Mouse (Mus musculus) testis, adult 2 months (tissue): Measurements from ENCODE around the gene Galnt9. TPM values are rescaled to one million over a fixed set of nuclear protein-coding genes. Genes with fewer than 3 reads are reported as not detected.

ENCODE experiments used
- H3K27ac ChIP-seq: fragments of 200-500 bp; 2 replicates; pipeline ENCODE4 v1.5.1; 2012; ENCODE audit warnings: low read depth, low read length; ENCODE audit not compliant: control insufficient read depth, insufficient read depth
- H3K27me3 ChIP-seq: fragments of 200-500 bp; 2 replicates; pipeline ENCODE4 v1.6.1; 2012; ENCODE audit warnings: mild to moderate bottlenecking, low read length, moderate library complexity; ENCODE audit not compliant: control insufficient read depth, insufficient read depth
- H3K36me3 ChIP-seq: fragments of 200-500 bp; 2 replicates; pipeline ENCODE4 v1.6.1; 2012; ENCODE audit warnings: mild to moderate bottlenecking, low read length; ENCODE audit not compliant: control insufficient read depth, insufficient read depth
- H3K4me1 ChIP-seq: fragments of 200-500 bp; 2 replicates; pipeline ENCODE4 v1.6.1; 2012; ENCODE audit warnings: low read length; ENCODE audit not compliant: control insufficient read depth, insufficient read depth
- H3K4me3 ChIP-seq: fragments of 200-500 bp; 2 replicates; pipeline ENCODE4 v1.5.1; 2012; ENCODE audit warnings: low read depth, mild to moderate bottlenecking, low read length, moderate library complexity, mixed read lengths; ENCODE audit not compliant: control insufficient read depth
- CTCF ChIP-seq: fragments of 200-500 bp; IDR thresholded peaks from 2 replicates; pipeline ENCODE4 v1.5.1; 2012; ENCODE audit warnings: low read depth, mild to moderate bottlenecking, inconsistent platforms, low read length, moderate library complexity; ENCODE audit not compliant: control insufficient read depth, insufficient read depth, insufficient replicate concordance
- POLR2A ChIP-seq: fragments of 200-500 bp; IDR thresholded peaks from 2 replicates; pipeline ENCODE4 v1.6.1; 2012; ENCODE audit warnings: low read depth, mild to moderate bottlenecking, inconsistent platforms, low read length, moderate library complexity; ENCODE audit not compliant: control insufficient read depth
- polyA plus RNA-seq: library from polyadenylated mRNA; depleted of rRNA; stranded (reverse); fragments of >200 nt; gene quantifications from 2 replicates; pipeline ENCODE4 v1.2.3, GENCODE M21; 2012

Galnt9 gene
- polyA plus RNA-seq, 1 experiment, result 0.69 TPM

DNA sequence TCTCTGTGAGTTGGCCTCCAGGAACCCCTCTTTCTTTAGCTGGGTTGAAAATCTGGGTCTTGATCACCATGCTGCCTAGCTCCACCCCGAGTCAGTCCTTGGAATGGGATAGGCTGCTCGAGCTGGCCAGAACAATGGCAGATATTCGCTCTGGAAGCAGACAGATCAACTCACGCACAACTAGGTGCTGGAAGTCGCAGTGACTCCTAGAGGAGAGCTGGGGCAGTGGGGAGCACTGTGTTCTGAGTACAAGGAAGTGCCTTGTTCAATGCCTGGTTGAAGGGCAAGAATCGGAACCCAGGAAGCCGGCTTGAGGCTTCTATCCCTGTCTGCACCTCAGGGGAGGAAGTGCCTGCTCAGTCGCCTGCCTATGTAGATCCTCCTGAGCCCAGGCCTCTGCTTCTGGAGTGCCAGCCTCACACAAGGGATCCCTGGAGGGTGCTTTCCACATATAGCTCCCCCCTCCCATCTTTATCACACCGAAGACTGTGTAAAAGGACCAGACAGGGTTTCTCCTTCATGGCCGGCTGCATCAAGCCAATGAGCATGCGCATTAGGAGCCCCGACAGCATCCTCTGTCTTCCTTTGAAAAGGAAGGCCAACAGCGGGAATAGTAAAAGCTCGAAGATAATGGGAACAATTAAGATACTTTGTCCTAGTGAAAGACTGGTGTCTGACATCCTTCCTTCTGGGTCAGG is 25.9 kb upstream of the Galnt9 start:
- H3K4me1 ChIP-seq, result peaks cover 5% of the 10 kb centered on the region
- H3K27me3 ChIP-seq, result no peaks in the 10 kb centered on the region
- H3K27ac ChIP-seq, result no peak overlapping the region
- 0 out of 2 replicates have a peak overlapping the region, but pooled peaks have one; percentile 19 for H3K4me3 ChIP-seq
- no peaks in the 10 kb centered on the region for H3K36me3 ChIP-seq
- TF ChIP-seq POLR2A (no peak), CTCF (no peak)

DNA sequence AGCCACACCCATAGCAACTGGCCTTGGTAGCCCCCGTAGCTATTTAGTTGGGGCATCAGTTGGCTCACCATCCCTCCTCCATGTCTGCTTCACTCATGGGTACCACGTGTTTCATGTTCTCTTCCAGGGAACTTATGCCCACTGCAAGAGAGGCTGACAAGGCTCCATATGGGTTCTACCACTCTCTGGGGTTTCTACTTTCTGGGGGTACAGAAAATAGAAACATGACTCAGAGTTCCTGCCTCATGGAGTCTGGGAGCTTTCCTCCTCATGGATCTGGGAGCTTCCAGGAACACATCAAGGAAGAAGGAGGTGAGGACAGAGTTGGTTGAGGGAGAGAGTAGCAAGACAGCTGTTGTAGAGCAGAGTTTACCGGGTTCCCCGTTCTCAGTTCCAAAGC is 23.2 kb upstream of the Galnt9 start:
- no peaks in the 10 kb centered on the region for H3K36me3 ChIP-seq
- H3K4me3 ChIP-seq, result no peak overlapping the region
- no peak overlapping the region for H3K27ac ChIP-seq
- peaks cover 5% of the 10 kb centered on the region for H3K4me1 ChIP-seq
- no peak for TF ChIP-seq POLR2A
- TF ChIP-seq CTCF, result no peak
- no peaks in the 10 kb centered on the region for H3K27me3 ChIP-seq

DNA sequence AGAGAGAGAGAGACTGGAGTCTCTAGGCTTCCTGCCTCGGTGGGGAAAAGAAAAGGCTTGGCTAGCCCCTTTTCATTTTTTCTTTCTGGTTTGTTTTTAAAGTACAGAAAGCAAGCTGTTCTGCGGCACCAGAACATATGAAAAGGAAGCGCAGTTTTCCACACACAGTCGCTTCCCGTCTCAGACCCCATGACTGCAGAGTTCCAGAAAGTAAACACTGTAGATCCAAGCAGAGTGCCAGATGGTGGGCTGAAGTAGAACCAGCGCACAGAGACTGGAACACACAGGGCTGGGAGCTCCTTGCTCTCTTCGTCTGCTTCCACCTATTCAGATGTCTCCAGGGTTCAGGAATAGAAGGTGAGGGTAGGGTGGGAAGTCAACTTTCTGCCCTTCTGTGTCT is 22.3 kb upstream of the Galnt9 start:
- no peaks in the 10 kb centered on the region for H3K36me3 ChIP-seq
- H3K27me3 ChIP-seq, result no peaks in the 10 kb centered on the region
- H3K4me3 ChIP-seq, result no peak overlapping the region
- peaks cover 5% of the 10 kb centered on the region for H3K4me1 ChIP-seq
- no peak overlapping the region for H3K27ac ChIP-seq
- no peak for TF ChIP-seq POLR2A
- no peak for TF ChIP-seq CTCF

DNA sequence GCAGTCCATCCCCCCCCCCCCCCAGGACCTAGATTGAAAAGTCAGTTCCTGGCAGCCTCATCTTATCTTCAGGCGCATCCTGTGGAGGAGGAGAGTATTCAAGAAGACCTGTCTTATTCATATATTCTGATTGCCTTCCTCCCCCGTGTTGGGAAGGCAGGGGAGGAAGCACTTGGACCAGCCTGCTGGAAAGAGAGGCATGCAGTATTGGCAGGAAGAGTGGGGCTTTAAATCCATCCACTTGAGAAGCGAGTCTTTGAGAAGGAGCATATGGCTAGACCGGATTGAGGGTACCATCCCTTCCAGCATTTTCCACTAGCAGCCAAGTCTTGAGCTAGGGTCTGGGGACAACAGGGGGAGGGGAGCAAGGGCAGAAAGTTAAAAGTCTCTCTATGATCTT is 20.9 kb upstream of the Galnt9 start:
- no peaks in the 10 kb centered on the region for H3K27me3 ChIP-seq
- TF ChIP-seq POLR2A, result no peak
- TF ChIP-seq CTCF, result no peak
- no peak overlapping the region for H3K4me3 ChIP-seq
- peaks cover 3% of the 10 kb centered on the region for H3K4me1 ChIP-seq
- H3K27ac ChIP-seq, result no peak overlapping the region
- no peaks in the 10 kb centered on the region for H3K36me3 ChIP-seq

DNA sequence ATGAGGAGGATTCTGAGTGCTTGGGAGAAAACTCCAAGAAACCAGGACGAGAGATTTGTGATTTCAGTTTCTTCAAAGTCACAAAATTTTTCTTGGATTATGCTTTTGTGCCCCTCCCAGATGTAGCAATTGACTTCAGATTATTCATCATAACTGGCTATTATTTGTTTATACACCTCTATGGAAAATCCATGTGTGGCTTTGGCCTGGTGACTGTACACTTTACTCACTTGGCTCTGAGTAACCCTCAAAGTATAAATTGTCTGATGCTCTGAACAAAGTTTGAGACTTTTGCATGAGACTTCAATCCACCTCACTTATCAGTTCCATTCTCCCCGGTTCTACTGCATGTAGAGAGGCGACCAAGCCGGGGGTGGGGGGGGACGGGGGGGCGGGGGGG is 18.5 kb upstream of the Galnt9 start:
- Histone ChIP-seq H3K4me1 (no peaks in the 10 kb centered on the region), H3K27ac (no peak overlapping the region), H3K27me3 (no peaks in the 10 kb centered on the region), H3K36me3 (no peaks in the 10 kb centered on the region), H3K4me3 (no peak overlapping the region)
- no peak for TF ChIP-seq POLR2A
- no peak for TF ChIP-seq CTCF

DNA sequence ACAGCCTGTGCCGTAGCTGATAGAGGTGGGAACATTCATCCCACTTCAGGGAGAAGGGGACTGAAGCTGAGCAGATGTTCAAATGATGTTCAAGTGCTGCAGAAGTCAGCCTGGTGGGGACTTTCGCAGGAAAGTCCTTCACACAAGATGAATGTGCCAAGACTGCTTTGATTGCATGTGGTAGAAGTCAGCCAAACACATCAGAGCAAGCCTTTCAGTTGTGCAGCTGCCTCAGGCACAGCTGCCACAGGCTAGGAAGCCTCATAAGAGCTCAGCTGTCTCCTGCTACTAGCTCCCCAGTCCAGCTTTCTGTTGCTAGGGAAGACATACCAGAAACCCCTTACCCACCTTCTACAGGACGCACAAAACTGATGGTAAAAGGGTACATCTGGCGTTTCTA is 17.6 kb upstream of the Galnt9 start:
- H3K4me1 ChIP-seq, result no peaks in the 10 kb centered on the region
- no peaks in the 10 kb centered on the region for H3K36me3 ChIP-seq
- no peak overlapping the region for H3K4me3 ChIP-seq
- no peak for TF ChIP-seq CTCF
- no peak for TF ChIP-seq POLR2A
- H3K27me3 ChIP-seq, result no peaks in the 10 kb centered on the region
- no peak overlapping the region for H3K27ac ChIP-seq

DNA sequence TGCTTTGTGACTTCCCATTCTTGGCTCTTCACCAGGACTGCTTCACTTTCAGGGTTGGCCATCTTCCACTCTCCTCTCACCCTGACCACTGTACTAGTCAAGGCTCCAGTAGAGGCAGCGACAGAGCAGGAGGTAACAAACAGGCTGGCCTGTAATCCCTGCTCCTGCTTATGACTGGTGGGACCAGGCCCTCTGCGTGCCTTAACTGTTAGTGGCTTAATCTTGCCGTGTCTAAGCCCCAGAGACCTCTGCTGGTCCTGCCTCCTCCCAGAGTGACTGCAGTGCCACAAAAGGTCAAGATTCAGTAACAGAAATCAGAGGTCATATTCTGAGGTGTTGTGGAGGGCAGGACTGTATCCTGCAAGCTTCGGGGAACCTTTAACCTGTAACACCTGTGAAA is 13.1 kb upstream of the Galnt9 start:
- no peaks in the 10 kb centered on the region for H3K27me3 ChIP-seq
- H3K4me3 ChIP-seq, result no peak overlapping the region
- H3K36me3 ChIP-seq, result no peaks in the 10 kb centered on the region
- no peak for TF ChIP-seq CTCF
- TF ChIP-seq POLR2A, result no peak
- no peaks in the 10 kb centered on the region for H3K4me1 ChIP-seq
- H3K27ac ChIP-seq, result no peak overlapping the region
